Mouse (Mus musculus): ENCODE measurements around the gene Zfp683. TPM values are rescaled to one million over a fixed set of nuclear protein-coding genes. Genes with fewer than 3 reads are reported as not detected.

Zfp683 gene
- not detected in 2 replicates for polyA plus RNA-seq (2015; fragmentation: Nextera tagmentation; extraction: Ambion mirVana)

DNA sequence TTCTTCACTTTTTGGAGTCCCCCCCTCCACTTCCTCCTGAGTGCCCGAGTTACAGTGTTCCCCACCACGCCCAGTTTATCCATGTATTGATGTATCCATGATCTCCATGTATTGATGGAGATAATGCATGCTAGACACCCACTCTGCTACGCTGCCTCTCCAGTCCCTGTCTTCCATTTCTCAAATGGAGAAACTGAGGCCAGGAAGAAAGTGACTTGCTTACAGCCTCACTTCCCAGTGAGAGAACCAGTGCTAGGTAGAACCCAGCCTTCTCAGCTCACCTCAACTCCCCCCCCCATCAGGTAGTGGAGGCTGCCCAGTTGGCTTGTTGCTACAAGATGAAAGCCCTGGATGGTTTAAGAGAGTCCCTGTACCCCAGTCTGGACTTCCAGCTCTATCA, at the start of gene Zfp683:
Gene Zfp683, plus strand, starts transcription at position 301 of the 400 bp plus-strand sequence.
- no peak for DNase-seq
- ATAC-seq (ENCODE audit: low read depth) = no peak
- Histone ChIP-seq H3K36me3 (no peaks in the 10 kb centered on the region), H3K27me3 (0 out of 2 replicates have a peak, but pooled peaks cover 4% of the 10 kb centered on the region), H3K9me3 (replicated peaks) (no peaks in the 10 kb centered on the region; the same call in 1 of the 2 replicates), H3K4me3 (replicated peaks) (no peak within 1 kb of the TSS), H3K4me1 (replicated peaks) (peaks cover 3% of the 10 kb centered on the region), H3K4me2 (no peak within 1 kb of the TSS), H3K27ac (no peak within 1 kb of the TSS), H3K9ac (no peak within 1 kb of the TSS)
- WGBS (ENCODE audit: insufficient replicate concordance) = 69% methylated on average over 3 of the region's 3 CpGs

DNA sequence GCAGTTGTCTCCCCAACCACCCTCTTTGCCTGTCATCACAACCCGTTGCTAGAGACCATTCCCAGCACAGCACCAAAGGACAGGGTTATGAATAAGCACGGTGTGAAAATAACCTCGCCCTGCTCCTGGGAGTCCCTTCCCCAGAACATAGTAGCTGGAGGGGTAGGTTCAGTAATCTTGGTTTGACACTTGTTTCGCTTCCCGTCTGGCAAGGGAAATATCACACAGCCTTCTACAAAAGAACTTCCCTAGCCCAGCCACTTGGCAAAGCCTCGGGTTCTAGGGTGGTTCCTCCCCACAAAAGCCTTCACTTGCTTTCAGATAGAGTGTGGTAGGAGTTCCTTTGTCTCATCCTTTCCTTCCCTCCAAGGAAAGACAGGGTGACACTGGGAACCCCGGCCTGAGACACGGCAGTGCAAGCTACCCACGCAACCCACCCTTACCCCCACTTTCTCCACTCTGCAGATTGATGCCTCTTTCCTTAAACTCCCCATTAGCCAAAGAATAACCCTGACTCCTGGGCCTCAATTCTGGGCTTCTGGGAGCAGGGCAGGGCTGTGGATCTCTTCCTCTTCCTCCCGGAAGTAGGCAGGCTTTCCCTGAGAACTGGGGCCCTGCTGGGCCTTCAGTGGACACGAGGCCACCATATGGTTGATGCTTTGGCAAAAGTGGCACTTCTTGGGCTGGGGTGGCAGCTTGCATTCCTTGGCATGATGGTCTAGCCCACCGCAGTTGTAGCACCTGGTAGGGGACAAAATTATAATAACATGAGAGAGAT, 47.9 kb upstream of the Zfp683 start:
- Histone ChIP-seq H3K4me3 (replicated peaks) (no peak overlapping the region), H3K4me1 (replicated peaks) (peaks cover 10% of the 10 kb centered on the region; the same call in 1 of the 2 replicates), H3K27ac (no peak overlapping the region), H3K4me2 (no peak overlapping the region), H3K9ac (no peak overlapping the region), H3K36me3 (no peaks in the 10 kb centered on the region), H3K9me3 (replicated peaks) (no peaks in the 10 kb centered on the region), H3K27me3 (no peaks in the 10 kb centered on the region)
- ATAC-seq (ENCODE audit: low read depth) = no peak
- no peak for DNase-seq
- 60% methylated on average over 12 of the region's 12 CpGs for WGBS (ENCODE audit: insufficient replicate concordance)

DNA sequence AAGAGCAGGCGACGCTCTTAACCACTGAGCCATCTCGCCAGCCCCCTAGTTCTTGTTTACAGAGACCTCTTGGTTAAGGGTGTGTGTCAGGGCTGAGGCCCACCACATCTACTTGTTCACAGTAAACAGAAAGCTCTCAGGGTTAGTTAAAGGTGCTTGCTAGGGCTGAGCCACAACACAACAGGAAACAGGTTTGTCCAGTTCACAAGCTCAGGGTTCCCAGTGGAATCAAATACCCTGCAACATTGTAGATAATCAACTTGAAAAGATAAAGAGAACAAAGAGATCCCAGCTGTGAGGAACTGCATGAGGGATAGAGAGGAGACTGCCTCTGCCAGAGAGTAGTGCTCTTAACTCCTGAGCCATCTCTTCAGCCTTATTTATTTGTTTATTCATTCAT, 46.8 kb upstream of the Zfp683 start:
- no peak for ATAC-seq (ENCODE audit: low read depth)
- Histone ChIP-seq H3K27me3 (no peaks in the 10 kb centered on the region), H3K4me2 (no peak overlapping the region), H3K36me3 (no peaks in the 10 kb centered on the region), H3K4me3 (replicated peaks) (no peak overlapping the region), H3K27ac (no peak overlapping the region), H3K4me1 (replicated peaks) (peaks cover 9% of the 10 kb centered on the region), H3K9ac (no peak overlapping the region), H3K9me3 (replicated peaks) (no peaks in the 10 kb centered on the region)
- DNase-seq = no peak
- WGBS (ENCODE audit: insufficient replicate concordance) = 66% methylated on average over 3 of the region's 3 CpGs

DNA sequence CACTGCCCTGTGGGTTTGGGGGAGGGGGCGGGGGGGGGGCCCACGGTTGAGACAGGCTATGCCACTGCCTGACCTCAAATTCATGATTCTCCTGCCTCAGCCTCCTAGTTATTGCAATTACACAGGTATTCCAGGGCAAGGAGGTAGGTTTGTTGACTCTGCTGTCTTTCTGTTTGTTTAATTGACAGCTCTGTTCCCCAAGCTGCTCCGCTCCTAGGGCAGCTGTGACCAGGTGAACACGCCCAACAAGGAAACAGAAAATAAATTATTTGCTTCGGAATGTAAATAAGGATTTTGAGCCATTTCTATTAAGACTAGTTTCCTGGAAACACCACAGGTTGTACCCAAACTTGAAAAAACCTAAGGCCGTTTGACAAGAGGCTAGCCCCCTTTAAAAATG, 43.9 kb upstream of the Zfp683 start:
- H3K4me1 ChIP-seq (replicated peaks) = peaks cover 18% of the 10 kb centered on the region
- H3K4me3 ChIP-seq (replicated peaks) = no peak overlapping the region
- no peaks in the 10 kb centered on the region for H3K9me3 ChIP-seq (replicated peaks)
- ATAC-seq (ENCODE audit: low read depth) (no peak), DNase-seq (no peak)
- H3K36me3 ChIP-seq = no peaks in the 10 kb centered on the region
- H3K27me3 ChIP-seq = no peaks in the 10 kb centered on the region
- WGBS (ENCODE audit: insufficient replicate concordance) = 50% methylated on average over 6 of the region's 6 CpGs
- H3K4me2 ChIP-seq = no peak overlapping the region
- no peak overlapping the region for H3K27ac ChIP-seq
- no peak overlapping the region for H3K9ac ChIP-seq

DNA sequence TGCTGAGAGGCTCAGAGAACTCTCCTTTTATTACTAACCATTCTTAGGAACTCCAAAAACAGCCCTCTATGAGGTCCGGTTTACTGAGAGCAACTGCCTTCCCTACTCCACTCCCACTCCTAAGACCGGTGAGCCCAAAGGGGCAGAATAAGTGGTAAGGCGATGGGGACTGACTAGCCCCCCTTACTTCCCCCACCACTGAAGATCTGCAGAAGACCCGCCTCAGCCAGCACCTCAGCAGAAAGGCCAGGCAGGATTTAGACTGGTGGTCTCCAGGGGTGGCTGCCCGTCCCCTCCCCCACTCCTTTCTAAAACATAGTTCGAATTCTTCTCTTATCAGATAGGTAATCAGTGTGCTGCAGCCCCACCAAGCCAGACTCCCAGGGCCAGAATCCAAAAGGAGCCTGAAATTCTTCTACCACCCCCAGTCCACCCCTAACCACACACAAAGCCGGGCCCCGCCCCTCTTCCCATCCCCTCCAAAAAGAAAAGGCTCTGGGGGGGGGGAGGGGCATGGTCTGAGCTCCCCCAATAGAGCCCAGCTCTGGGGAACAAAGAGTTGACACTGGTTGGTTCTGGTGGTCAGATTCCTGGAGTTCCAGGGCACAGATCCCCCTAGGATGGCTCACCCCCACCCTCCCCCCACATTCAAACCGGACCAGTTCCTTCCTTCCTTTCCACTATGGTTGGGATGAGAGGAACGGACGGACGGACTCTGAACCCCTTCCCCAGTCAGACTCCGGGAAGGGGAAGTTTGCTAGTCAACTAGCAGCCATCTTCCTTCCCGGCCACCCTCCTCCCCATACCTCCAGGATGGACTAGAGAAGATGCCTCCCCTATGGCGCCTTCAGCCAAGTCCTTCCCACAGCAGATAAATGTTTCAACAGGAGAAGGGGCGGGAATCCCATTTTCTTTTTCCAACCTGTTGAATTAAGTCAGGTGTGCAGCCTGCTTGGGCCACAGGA, 41.9 kb upstream of the Zfp683 start:
- DNase-seq (no peak), ATAC-seq (ENCODE audit: low read depth) (0 out of 2 replicates have a peak, but pooled peaks have one; percentile 15)
- no peak overlapping the region for H3K27ac ChIP-seq
- peaks cover 18% of the 10 kb centered on the region for H3K27me3 ChIP-seq
- H3K4me3 ChIP-seq (replicated peaks) = no peak overlapping the region
- peak overlapping the region; percentile 14; the same call in 1 of the 2 replicates for H3K4me2 ChIP-seq
- peaks cover 18% of the 10 kb centered on the region for H3K4me1 ChIP-seq (replicated peaks)
- H3K36me3 ChIP-seq = no peaks in the 10 kb centered on the region
- WGBS (ENCODE audit: insufficient replicate concordance) = 9% methylated on average over 16 of the region's 16 CpGs
- H3K9ac ChIP-seq = no peak overlapping the region
- H3K9me3 ChIP-seq (replicated peaks) = no peaks in the 10 kb centered on the region

DNA sequence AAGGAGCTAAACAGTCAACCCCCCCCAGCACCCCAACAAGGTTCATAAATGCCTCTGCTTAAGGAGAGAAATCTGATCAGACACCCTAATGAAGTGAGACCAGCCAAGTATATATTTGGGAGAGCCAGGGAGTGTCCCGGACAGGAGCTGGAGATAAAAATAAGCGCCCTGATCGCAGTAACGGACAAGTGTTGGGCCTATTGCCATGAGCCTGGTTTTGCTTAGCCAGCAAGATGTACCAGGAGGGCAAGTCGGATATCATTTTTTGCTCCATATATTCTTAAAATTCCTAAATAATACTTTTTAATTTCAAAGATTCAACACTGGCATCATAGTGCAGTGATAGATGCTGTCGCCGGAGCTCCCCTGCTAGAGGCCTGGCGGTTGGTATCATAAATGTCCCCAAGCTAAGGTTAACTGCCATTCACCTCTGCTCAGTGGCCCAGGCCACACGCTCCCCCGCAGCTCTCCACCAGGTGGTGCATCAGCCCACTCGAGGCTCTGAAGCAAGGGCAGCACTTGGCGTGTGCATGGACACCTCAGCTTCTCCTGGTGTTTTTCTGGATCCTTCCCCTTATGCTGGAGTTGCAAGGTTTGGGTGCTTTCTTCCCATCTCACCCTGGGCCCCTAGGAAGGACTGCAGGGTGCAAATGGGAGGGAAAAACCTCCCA, 40.6 kb upstream of the Zfp683 start:
- peaks cover 18% of the 10 kb centered on the region for H3K4me1 ChIP-seq (replicated peaks)
- no peak overlapping the region for H3K4me3 ChIP-seq (replicated peaks)
- ATAC-seq (ENCODE audit: low read depth) = no peak
- no peaks in the 10 kb centered on the region for H3K9me3 ChIP-seq (replicated peaks)
- WGBS (ENCODE audit: insufficient replicate concordance) = 50% methylated on average over 12 of the region's 12 CpGs
- H3K9ac ChIP-seq = no peak overlapping the region
- no peaks in the 10 kb centered on the region for H3K36me3 ChIP-seq
- no peak overlapping the region for H3K4me2 ChIP-seq
- no peak for DNase-seq
- H3K27ac ChIP-seq = no peak overlapping the region
- H3K27me3 ChIP-seq = peaks cover 31% of the 10 kb centered on the region

DNA sequence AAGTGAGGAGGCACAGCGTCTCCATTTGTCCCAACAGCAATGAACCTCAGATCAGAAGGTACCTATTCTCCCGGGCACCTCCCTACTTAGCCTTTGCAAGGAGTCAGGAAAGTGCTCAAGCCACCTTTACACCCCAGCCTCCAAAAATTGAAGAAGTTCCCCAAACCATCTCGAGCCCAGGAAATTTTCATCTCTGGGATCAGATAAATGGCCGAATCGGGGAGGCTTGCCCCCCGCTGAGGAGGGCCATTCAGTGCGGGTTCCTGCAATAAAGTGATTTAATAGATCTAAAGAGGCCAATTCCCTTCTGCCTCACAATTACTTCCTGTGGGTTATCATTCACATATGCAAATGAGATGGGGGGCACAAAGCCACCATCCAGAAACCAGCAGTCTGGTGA, 37.4 kb upstream of the Zfp683 start:
- no peak for ATAC-seq (ENCODE audit: low read depth)
- peaks cover 62% of the 10 kb centered on the region for H3K27me3 ChIP-seq
- H3K4me2 ChIP-seq = peak overlapping the region; percentile 49; the same call in 1 of the 2 replicates
- no peak for DNase-seq
- peaks cover 19% of the 10 kb centered on the region for H3K4me1 ChIP-seq (replicated peaks)
- H3K9ac ChIP-seq = no peak overlapping the region
- no peaks in the 10 kb centered on the region for H3K9me3 ChIP-seq (replicated peaks)
- H3K4me3 ChIP-seq (replicated peaks) = no peak overlapping the region
- H3K27ac ChIP-seq = no peak overlapping the region
- H3K36me3 ChIP-seq = no peaks in the 10 kb centered on the region
- WGBS (ENCODE audit: insufficient replicate concordance) = 22% methylated on average over 7 of the region's 7 CpGs

DNA sequence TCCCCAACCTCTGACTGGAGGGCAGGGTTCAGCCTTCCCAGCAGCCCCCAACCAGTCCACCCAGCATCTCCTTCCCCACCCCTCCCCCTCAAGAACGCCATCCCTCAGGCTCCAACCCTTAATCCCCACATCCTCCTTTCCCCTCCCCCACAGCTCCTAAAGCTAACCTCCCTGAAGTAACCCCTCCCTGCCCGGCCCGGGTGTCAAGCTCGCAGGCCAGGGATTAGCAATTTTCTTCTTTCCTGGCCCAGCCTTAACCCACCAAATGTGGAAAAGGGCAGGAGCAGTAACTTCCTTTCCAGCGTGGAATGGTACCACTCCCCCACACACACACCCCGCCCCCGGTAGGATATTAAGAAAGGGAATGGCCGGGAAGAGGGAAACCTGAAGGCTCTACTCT, 36.9 kb upstream of the Zfp683 start:
- no peaks in the 10 kb centered on the region for H3K9me3 ChIP-seq (replicated peaks)
- peaks cover 14% of the 10 kb centered on the region for H3K4me1 ChIP-seq (replicated peaks)
- peaks cover 66% of the 10 kb centered on the region for H3K27me3 ChIP-seq
- H3K27ac ChIP-seq = no peak overlapping the region
- no peaks in the 10 kb centered on the region for H3K36me3 ChIP-seq
- ATAC-seq (ENCODE audit: low read depth) = no peak
- H3K9ac ChIP-seq = no peak overlapping the region
- WGBS (ENCODE audit: insufficient replicate concordance) = 6% methylated on average over 8 of the region's 8 CpGs
- H3K4me2 ChIP-seq = peak overlapping the region; percentile 49
- no peak for DNase-seq
- H3K4me3 ChIP-seq (replicated peaks) = peak overlapping the region; percentile 41; the same call in 1 of the 2 replicates

DNA sequence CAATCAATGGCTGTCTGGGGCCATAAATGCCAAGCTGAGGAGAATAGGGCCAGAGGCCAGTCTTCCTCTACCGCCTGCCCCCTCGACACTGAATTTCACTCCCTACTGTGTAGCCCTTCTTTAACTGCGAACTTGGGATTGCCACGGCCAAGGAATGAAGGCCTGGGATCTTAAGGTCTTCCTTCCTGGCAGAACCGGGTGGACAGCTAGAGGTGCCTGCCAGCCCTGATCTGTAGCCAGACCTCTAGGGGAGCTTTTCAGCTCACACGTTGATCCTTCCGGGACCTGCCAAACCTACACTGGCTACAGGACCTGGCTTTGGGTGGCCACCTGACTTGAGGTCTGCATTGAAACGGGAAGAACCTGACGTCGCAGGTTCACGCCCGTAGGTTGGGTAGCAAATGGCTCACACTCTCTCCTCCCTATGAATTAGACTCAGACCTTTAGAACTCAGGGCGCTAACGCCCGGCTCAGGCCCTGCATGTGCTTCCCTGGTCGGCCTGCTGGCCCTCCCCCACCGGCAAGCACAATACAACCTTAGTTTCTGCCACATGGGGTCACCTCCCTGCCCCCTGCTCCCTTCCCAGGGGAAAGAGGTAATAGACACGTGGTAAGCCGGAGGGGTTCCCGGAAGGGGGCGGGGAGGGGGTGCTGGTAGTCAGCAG, 36.3 kb upstream of the Zfp683 start:
- peak overlapping the region; percentile 25; the same call in 1 of the 2 replicates for H3K27ac ChIP-seq
- peak overlapping the region; percentile 41 for H3K4me3 ChIP-seq (replicated peaks)
- peak overlapping the region; percentile 49 for H3K4me2 ChIP-seq
- no peaks in the 10 kb centered on the region for H3K36me3 ChIP-seq
- peaks cover 8% of the 10 kb centered on the region for H3K4me1 ChIP-seq (replicated peaks)
- peak overlapping the region; percentile 23; the same call in 1 of the 2 replicates for H3K9ac ChIP-seq
- peaks cover 67% of the 10 kb centered on the region for H3K27me3 ChIP-seq
- DNase-seq (no peak), ATAC-seq (ENCODE audit: low read depth) (peak; percentile 22; the same call in 1 of the 2 replicates)
- WGBS (ENCODE audit: insufficient replicate concordance) = 6% methylated on average over 21 of the region's 21 CpGs
- H3K9me3 ChIP-seq (replicated peaks) = no peaks in the 10 kb centered on the region

DNA sequence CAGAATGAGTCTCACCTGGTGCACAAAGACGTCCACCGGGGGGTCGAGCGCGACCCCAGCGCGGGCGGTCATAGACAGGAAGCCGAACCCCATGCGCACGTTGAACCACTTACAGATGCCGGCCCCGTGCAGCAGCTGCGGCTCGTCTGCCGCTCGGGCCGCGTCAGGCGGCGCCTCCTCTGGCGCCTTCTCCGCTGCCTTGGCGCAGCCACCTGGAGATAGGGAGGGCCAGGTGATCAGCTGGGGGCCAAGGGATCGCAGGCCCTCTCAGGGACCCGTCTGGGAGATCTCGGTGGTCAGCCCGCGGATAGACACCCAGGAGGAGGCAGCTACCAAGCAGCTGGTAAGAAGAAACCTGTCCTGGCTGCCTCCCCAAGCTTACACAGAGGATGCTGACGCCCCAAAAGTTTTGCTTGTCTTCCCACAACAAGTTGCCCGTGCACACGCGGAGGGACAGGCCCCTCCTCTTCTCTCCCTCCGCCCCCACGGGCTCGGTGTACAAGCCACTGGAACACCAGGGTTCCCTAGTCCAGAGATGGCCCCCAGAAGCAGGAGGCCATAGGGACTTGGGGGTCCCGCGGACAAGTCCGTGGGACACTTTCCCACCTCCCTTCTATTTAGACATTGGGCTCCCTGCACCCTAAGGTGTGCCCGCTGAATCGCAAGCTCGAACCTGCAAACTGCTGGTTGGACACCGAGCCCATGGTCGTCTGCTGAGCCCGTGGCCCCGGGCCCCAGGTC, 35.4 kb upstream of the Zfp683 start:
- Histone ChIP-seq H3K27ac (peak overlapping the region; percentile 25), H3K9ac (peak overlapping the region; percentile 13; the same call in 1 of the 2 replicates), H3K4me1 (replicated peaks) (peaks cover 4% of the 10 kb centered on the region), H3K4me2 (peak overlapping the region; percentile 49), H3K4me3 (replicated peaks) (peak overlapping the region; percentile 41), H3K36me3 (no peaks in the 10 kb centered on the region), H3K27me3 (peaks cover 67% of the 10 kb centered on the region), H3K9me3 (replicated peaks) (no peaks in the 10 kb centered on the region)
- ATAC-seq (ENCODE audit: low read depth) = no peak
- WGBS (ENCODE audit: insufficient replicate concordance) = under 1% methylated on average over 46 of the region's 46 CpGs
- no peak for DNase-seq

Measured in liver, embryonic 13.5 days (tissue).